Mouse (Mus musculus) neural tube, embryonic 13.5 days (tissue): ENCODE measurements around the gene Igsf9. TPM values are rescaled to one million over a fixed set of nuclear protein-coding genes. Genes with fewer than 3 reads are reported as not detected.

ENCODE experiments used
- ATAC-seq: fragments of 200-750 bp; cut with Nextera tagmentation; 2 replicates; pipeline ENCODE4 v1.8.0; 2017; ENCODE audit warnings: low read depth, mild to moderate bottlenecking, moderate TSS enrichment, moderate library complexity
- H3K27ac ChIP-seq: fragments of 300-500 bp; sonication (generic); replicated peaks from 2 replicates; pipeline ENCODE4 v1.5.1; 2015; ENCODE audit warnings: moderate library complexity, mild to moderate bottlenecking, inconsistent platforms
- H3K27me3 ChIP-seq: fragments of 300-500 bp; sonication (generic); 2 replicates; pipeline ENCODE4 v1.6.1; 2015; ENCODE audit warnings: mild to moderate bottlenecking, inconsistent platforms
- H3K36me3 ChIP-seq: fragments of 300-500 bp; sonication (generic); 2 replicates; pipeline ENCODE4 v1.6.1; 2015; ENCODE audit warnings: mild to moderate bottlenecking, inconsistent platforms
- H3K4me1 ChIP-seq: fragments of 300-500 bp; sonication (generic); replicated peaks from 2 replicates; pipeline ENCODE4 v1.6.1; 2015; ENCODE audit warnings: inconsistent platforms
- H3K4me2 ChIP-seq: fragments of 300-500 bp; sonication (generic); 2 replicates; pipeline ENCODE4 v1.6.1; 2015; ENCODE audit warnings: inconsistent platforms, mild to moderate bottlenecking, moderate library complexity
- H3K4me3 ChIP-seq: fragments of 300-500 bp; sonication (generic); 2 replicates; pipeline ENCODE4 v1.5.1; 2015; ENCODE audit warnings: mild to moderate bottlenecking, inconsistent platforms
- H3K9ac ChIP-seq: fragments of 300-500 bp; sonication (generic); 2 replicates; pipeline ENCODE4 v1.6.1; 2015; ENCODE audit warnings: moderate library complexity, mild to moderate bottlenecking, inconsistent platforms
- H3K9me3 ChIP-seq: fragments of 300-500 bp; sonication (generic); 2 replicates; pipeline ENCODE4 v1.6.1; 2016; ENCODE audit warnings: inconsistent platforms
- WGBS: fragments of 180-500 bp; shearing (Covaris S2); methylation state at CpG from one replicate; pipeline ENCODE4 v1.1.7; 2015; 5-methylcytosine and 5-hydroxymethylcytosine counted together
- polyA plus RNA-seq: library from polyadenylated mRNA; unstranded; fragments of >200 nt; fragmentation: Nextera tagmentation; extraction: Ambion mirVana; gene quantifications from 2 replicates; pipeline ENCODE4 v1.2.1, GENCODE M21; 2015

Igsf9 gene
- polyA plus RNA-seq, 1 experiment from 2014 or later = 65.9 TPM

- no peaks in the 10 kb centered on the region for H3K27me3 ChIP-seq
Observed at GRCm38 (mm10) chr1:172513525-172514212, 32.1 kb downstream of the Igsf9 start.

DNA sequence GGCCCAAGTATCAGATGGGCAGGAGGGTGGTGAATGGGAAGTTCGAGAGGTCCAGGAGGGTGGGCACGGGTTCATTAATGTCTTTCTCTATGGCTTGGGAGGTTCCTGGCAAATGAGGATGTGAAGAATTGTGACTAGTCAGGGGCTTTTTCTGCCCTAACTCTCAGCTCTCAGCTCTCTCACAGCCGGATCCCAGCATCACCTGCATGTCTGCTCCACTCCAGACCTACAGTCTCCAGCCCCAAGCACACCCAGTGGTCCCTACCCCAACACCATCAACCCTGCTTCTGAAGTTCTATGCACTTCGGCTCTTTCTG is 32.6 kb downstream of the Igsf9 start:
- Histone ChIP-seq H3K9me3 (peaks cover 5% of the 10 kb centered on the region; the same call in 1 of the 2 replicates), H3K27ac (no peak overlapping the region), H3K27me3 (no peaks in the 10 kb centered on the region), H3K4me3 (no peak overlapping the region), H3K4me2 (no peak overlapping the region), H3K9ac (no peak overlapping the region), H3K4me1 (peaks cover 11% of the 10 kb centered on the region; the same call in 1 of the 2 replicates), H3K36me3 (no peaks in the 10 kb centered on the region)
- ATAC-seq = no peak
- WGBS = 76% methylated on average over 4 of the region's 4 CpGs

More at GRCm38 (mm10) chr1:172513525-172514212, 32.1 kb downstream of the Igsf9 start:
- ATAC-seq = no peak
- no peaks in the 10 kb centered on the region for H3K36me3 ChIP-seq
- peaks cover 5% of the 10 kb centered on the region; the same call in 1 of the 2 replicates for H3K9me3 ChIP-seq
- 80% methylated on average over 17 of the region's 17 CpGs for WGBS
- peaks cover 11% of the 10 kb centered on the region; the same call in 1 of the 2 replicates for H3K4me1 ChIP-seq
- no peak overlapping the region for H3K27ac ChIP-seq
- no peak overlapping the region for H3K4me2 ChIP-seq
- no peak overlapping the region for H3K9ac ChIP-seq
- H3K4me3 ChIP-seq = no peak overlapping the region

DNA sequence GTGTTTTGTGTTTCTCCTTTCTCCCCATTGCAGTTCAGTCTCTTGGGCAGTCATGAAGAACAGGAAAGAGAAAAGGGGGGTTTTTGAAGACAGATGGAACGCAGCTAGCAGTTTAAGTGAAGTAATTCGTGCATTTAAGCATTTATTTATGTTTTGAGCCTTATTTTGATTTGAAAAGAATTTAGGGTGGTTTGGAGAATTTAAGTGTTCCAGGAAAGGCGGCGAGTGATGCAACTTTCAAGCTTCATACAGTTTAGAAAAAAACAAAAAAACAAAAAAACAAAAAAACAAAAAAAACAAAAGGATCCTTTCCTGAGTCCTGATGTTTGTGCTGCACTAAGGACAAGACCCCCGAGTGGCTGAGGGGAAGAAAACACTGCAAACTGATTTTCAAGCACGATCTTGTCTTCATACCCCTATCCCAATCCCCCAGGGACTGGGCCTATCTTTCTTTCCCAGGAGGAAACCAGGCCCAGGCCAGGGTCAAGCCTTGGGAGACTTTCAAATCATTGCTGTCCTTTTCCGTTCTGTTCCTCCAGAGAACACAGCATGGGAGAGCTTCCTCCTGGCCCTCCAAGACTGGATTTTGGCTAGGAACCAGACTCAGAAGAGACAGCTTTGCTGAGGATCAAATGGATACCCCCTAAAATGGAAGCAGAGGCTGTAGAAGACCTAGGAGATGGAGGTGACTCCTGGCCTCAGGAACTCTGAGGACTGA is 33.1 kb downstream of the Igsf9 start:
- ATAC-seq = no peak
- H3K27ac ChIP-seq = no peak overlapping the region
- WGBS = 83% methylated on average over 7 of the region's 7 CpGs

GRCm38 (mm10) chr1:172515396-172515795 is 33.8 kb downstream of the Igsf9 start:
- no peak overlapping the region for H3K4me2 ChIP-seq
- 62% methylated on average over 1 of the region's 1 CpGs for WGBS
- no peak overlapping the region for H3K9ac ChIP-seq
- H3K4me3 ChIP-seq = no peak overlapping the region
- peaks cover 15% of the 10 kb centered on the region for H3K4me1 ChIP-seq
- H3K36me3 ChIP-seq = no peaks in the 10 kb centered on the region
- ATAC-seq = no peak
- H3K27ac ChIP-seq = no peak overlapping the region
- no peaks in the 10 kb centered on the region for H3K27me3 ChIP-seq
- H3K9me3 ChIP-seq = peaks cover 5% of the 10 kb centered on the region; the same call in 1 of the 2 replicates

More for the DNA sequence above, 33.1 kb downstream of the Igsf9 start:
- peaks cover 11% of the 10 kb centered on the region; the same call in 1 of the 2 replicates for H3K4me1 ChIP-seq
- no peaks in the 10 kb centered on the region for H3K27me3 ChIP-seq
- H3K4me3 ChIP-seq = no peak overlapping the region
- peaks cover 5% of the 10 kb centered on the region; the same call in 1 of the 2 replicates for H3K9me3 ChIP-seq
- no peaks in the 10 kb centered on the region for H3K36me3 ChIP-seq
- H3K4me2 ChIP-seq = no peak overlapping the region
- no peak overlapping the region for H3K9ac ChIP-seq

GRCm38 (mm10) chr1:172518013-172518412 is 36.4 kb downstream of the Igsf9 start:
- Histone ChIP-seq H3K4me2 (no peak overlapping the region), H3K9me3 (peaks cover 5% of the 10 kb centered on the region; the same call in 1 of the 2 replicates), H3K9ac (no peak overlapping the region), H3K4me1 (peaks cover 21% of the 10 kb centered on the region), H3K27ac (no peak overlapping the region), H3K4me3 (no peak overlapping the region), H3K36me3 (no peaks in the 10 kb centered on the region), H3K27me3 (no peaks in the 10 kb centered on the region; the same call in 1 of the 2 replicates)
- ATAC-seq = no peak
- 76% methylated on average over 4 of the region's 4 CpGs for WGBS

DNA sequence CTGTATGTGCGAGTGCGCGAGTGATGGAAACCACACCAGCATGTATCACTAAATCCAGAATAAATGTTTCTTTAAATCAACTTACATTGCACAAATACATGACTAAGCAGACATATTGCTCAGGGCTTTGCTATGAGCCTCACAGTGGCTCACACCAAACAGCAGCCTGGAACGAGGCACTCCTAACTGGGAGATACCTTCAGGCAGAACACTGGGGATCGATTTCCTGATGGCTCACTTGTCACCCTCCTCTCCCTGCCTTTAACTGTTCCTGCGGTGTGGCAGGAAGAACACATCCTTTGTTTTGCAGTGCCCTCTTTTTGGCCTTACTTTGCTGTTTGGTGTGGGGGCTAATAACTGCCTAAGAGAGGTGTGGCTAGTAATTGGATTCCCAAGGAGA is 38.1 kb downstream of the Igsf9 start:
- Histone ChIP-seq H3K4me2 (no peak overlapping the region), H3K27me3 (no peaks in the 10 kb centered on the region; the same call in 1 of the 2 replicates), H3K36me3 (no peaks in the 10 kb centered on the region), H3K27ac (no peak overlapping the region), H3K4me1 (peaks cover 16% of the 10 kb centered on the region), H3K4me3 (no peak overlapping the region), H3K9me3 (peaks cover 5% of the 10 kb centered on the region; the same call in 1 of the 2 replicates), H3K9ac (no peak overlapping the region)
- ATAC-seq = no peak
- WGBS = 68% methylated on average over 6 of the region's 6 CpGs

DNA sequence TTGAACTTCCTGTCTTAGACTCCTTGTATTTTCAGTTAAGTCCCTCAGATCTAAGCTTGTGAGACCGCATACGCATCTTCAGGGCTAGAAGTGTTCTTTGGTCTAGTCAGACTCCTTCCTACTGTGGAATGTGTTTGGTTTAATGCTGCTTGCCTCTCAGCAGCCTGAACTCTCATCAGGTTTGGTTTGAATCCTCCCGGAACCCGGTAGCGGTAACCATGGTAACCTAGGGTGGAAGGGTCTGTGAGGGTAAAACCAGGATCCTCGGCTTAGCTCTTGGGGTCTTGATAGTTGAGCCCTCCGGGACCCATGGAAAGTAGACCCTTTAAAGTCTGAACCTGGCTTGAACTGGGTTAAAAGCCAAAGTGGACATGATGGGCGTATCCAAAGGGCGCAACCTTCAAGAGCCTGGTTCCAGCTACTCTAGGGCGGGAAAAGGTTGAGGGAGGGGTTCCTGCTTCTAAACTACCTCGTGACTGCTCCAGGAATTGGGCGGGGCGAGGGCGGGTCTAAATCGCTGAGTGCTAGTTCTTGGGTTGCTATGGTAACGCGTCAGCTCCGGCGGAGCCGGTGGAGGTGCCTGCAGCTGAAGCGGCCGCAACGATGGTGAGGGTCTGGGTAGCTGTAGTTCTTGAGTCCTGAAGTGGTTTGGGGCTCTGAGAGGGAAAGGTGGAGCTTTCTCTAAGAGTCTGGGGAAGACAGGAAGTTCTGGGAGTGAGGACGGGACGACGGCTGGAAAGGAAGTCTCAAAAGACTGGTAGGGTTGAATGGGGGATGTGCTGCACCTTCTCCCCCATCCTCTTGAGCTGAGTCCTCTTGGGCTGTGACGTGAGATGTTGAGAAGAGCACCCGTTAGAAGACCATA is 39.2 kb downstream of the Igsf9 start, which contains the start of gene Cfap45:
Gene Cfap45 (plus strand): TSS at position 226 of the 865 bp plus-strand sequence.
- Histone ChIP-seq H3K36me3 (no peaks in the 10 kb centered on the region), H3K9ac (peak within 1 kb of the TSS; percentile 22; the same call in 1 of the 2 replicates), H3K9me3 (peaks cover 5% of the 10 kb centered on the region; the same call in 1 of the 2 replicates), H3K4me1 (peaks cover 25% of the 10 kb centered on the region), H3K4me2 (peak within 1 kb of the TSS; percentile 62), H3K27ac (no peak within 1 kb of the TSS), H3K27me3 (no peaks in the 10 kb centered on the region; the same call in 1 of the 2 replicates), H3K4me3 (peak within 1 kb of the TSS; percentile 31)
- WGBS = 3% methylated on average over 28 of the region's 28 CpGs
- peak; percentile 80 for ATAC-seq

GRCm38 (mm10) chr1:172522524-172522923 is 40.9 kb downstream of the Igsf9 start:
- WGBS = 74% methylated on average over 7 of the region's 7 CpGs

DNA sequence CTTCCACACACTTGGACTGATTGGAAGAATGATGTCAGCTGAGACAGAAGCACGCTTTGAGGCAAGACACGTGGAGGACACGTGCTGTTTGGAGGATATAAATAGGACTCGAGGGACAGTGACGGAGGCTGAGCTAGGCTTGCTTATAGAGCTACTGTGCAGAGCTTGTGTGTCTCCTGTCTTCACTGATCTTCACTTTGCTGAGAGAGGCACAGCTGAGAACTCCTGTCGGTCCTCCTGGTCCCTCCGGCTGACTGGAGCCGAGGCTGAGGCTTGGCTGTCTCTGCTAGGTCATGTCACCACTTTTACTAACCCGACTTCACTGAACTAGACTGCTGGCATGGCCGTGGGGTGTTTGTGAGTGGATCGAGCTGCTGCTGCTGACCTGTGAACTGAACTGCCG is 42.1 kb downstream of the Igsf9 start:
- no peaks in the 10 kb centered on the region for H3K36me3 ChIP-seq
- 55% methylated on average over 12 of the region's 12 CpGs for WGBS
- no peak overlapping the region for H3K27ac ChIP-seq
- peaks cover 25% of the 10 kb centered on the region for H3K4me1 ChIP-seq
- no peak overlapping the region for H3K4me2 ChIP-seq
- no peak overlapping the region for H3K4me3 ChIP-seq
- no peak overlapping the region for H3K9ac ChIP-seq
- H3K27me3 ChIP-seq = peaks cover 13% of the 10 kb centered on the region
- H3K9me3 ChIP-seq = no peaks in the 10 kb centered on the region
- ATAC-seq = no peak

More at GRCm38 (mm10) chr1:172522524-172522923, 40.9 kb downstream of the Igsf9 start:
- Histone ChIP-seq H3K4me2 (no peak overlapping the region), H3K4me3 (no peak overlapping the region), H3K27ac (no peak overlapping the region), H3K4me1 (peaks cover 25% of the 10 kb centered on the region), H3K27me3 (peaks cover 9% of the 10 kb centered on the region), H3K9me3 (0 out of 2 replicates have a peak, but pooled peaks cover 1% of the 10 kb centered on the region), H3K36me3 (no peaks in the 10 kb centered on the region), H3K9ac (no peak overlapping the region)
- ATAC-seq = no peak

- Histone ChIP-seq H3K4me3 (no peak overlapping the region), H3K27ac (peak overlapping the region; percentile 20; the same call in 1 of the 2 replicates), H3K9me3 (no peaks in the 10 kb centered on the region), H3K9ac (0 out of 2 replicates have a peak overlapping the region, but pooled peaks have one; percentile 26), H3K27me3 (peaks cover 13% of the 10 kb centered on the region), H3K4me2 (peak overlapping the region; percentile 15), H3K4me1 (peaks cover 27% of the 10 kb centered on the region), H3K36me3 (no peaks in the 10 kb centered on the region)
- WGBS = 33% methylated on average over 15 of the region's 15 CpGs
- ATAC-seq = no peak
Observed at GRCm38 (mm10) chr1:172525027-172525764, 43.6 kb downstream of the Igsf9 start.

DNA sequence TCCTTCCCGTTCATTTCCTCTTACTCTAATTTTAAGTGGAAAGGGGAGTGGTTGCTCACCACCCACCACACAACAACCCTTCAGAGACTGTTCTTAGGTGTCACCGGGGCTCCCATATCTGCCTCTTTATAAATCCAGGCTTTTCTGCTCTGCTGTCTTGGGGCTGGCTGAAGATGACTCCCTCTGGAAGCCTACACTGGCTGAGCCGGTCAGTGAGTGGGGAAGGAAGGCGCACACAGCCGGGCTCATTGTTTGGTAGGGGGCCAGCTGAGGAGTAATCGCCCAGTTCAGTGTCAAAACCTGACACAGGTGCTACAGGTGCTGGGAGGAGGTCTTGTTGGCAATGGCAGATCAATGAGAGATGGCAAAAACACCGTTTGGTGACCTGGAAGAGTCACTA is 44.4 kb downstream of the Igsf9 start:
- no peak overlapping the region for H3K4me2 ChIP-seq
- ATAC-seq = no peak
- H3K27ac ChIP-seq = no peak overlapping the region
- WGBS = 80% methylated on average over 7 of the region's 7 CpGs
- peaks cover 26% of the 10 kb centered on the region for H3K4me1 ChIP-seq
- no peak overlapping the region for H3K9ac ChIP-seq
- no peaks in the 10 kb centered on the region for H3K36me3 ChIP-seq
- H3K4me3 ChIP-seq = no peak overlapping the region
- H3K27me3 ChIP-seq = peaks cover 13% of the 10 kb centered on the region
- H3K9me3 ChIP-seq = no peaks in the 10 kb centered on the region
